Mouse (Mus musculus) c-Kit-positive CD71-positive TER-119-positive erythroid progenitor cells, embryonic 14.5 days (primary cell): ENCODE results near the gene Errfi1.

Experiments
- DNase-seq: peaks from one replicate; pipeline ENCODE4 v3.0.0-alpha.2; 2013; ENCODE audit warnings: low spot score

Errfi1 gene

GRCm38 (mm10) chr4:150879631-150880030 is 25.9 kb downstream of the Errfi1 start:
- no peak for DNase-seq

GRCm38 (mm10) chr4:150880364-150880763 is 26.6 kb downstream of the Errfi1 start:
- DNase-seq = no peak

- DNase-seq = no peak
These were observed 28.9 kb downstream of the Errfi1 start for GRCm38 (mm10) chr4:150882632-150883031.

GRCm38 (mm10) chr4:150887903-150888302 is 34.2 kb downstream of the Errfi1 start:
- DNase-seq = no peak

- DNase-seq = no peak
These were observed 34.8 kb downstream of the Errfi1 start for GRCm38 (mm10) chr4:150888492-150888891.

GRCm38 (mm10) chr4:150889273-150889954 is 35.7 kb downstream of the Errfi1 start:
- no peak for DNase-seq

GRCm38 (mm10) chr4:150889955-150890315 is 36.2 kb downstream of the Errfi1 start:
- DNase-seq = no peak

GRCm38 (mm10) chr4:150891308-150891707 is 37.6 kb downstream of the Errfi1 start:
- DNase-seq = no peak

GRCm38 (mm10) chr4:150894718-150895501 is 41.2 kb downstream of the Errfi1 start:
- DNase-seq = no peak

GRCm38 (mm10) chr4:150896896-150897624 is 43.3 kb downstream of the Errfi1 start:
- DNase-seq = no peak

- peak; percentile 53 for DNase-seq
These were observed 45.1 kb downstream of the Errfi1 start for GRCm38 (mm10) chr4:150898716-150899365.

GRCm38 (mm10) chr4:150900486-150900885 is 46.8 kb downstream of the Errfi1 start:
- DNase-seq = no peak

GRCm38 (mm10) chr4:150901651-150902050 is 47.9 kb downstream of the Errfi1 start:
- DNase-seq = peak; percentile 71

- no peak for DNase-seq
These were observed 48.3 kb downstream of the Errfi1 start for GRCm38 (mm10) chr4:150902062-150902461.

GRCm38 (mm10) chr4:150903091-150903742 is 49.5 kb downstream of the Errfi1 start:
- DNase-seq = no peak

- no peak for DNase-seq
These were observed 53.4 kb downstream of the Errfi1 start for GRCm38 (mm10) chr4:150907099-150907498.

- peak; percentile 37 for DNase-seq
These were observed 54.8 kb downstream of the Errfi1 start for GRCm38 (mm10) chr4:150908512-150908911.

- peak; percentile 97 for DNase-seq
These were observed 55.9 kb downstream of the Errfi1 start for GRCm38 (mm10) chr4:150909451-150910156.

GRCm38 (mm10) chr4:150910164-150910951 is 56.6 kb downstream of the Errfi1 start:
- DNase-seq = no peak

GRCm38 (mm10) chr4:150913743-150914142 is 60.0 kb downstream of the Errfi1 start:
- DNase-seq = peak; percentile 40
